ENCODE assay signal across 30 mouse cellular contexts in the genomic region with DNA sequence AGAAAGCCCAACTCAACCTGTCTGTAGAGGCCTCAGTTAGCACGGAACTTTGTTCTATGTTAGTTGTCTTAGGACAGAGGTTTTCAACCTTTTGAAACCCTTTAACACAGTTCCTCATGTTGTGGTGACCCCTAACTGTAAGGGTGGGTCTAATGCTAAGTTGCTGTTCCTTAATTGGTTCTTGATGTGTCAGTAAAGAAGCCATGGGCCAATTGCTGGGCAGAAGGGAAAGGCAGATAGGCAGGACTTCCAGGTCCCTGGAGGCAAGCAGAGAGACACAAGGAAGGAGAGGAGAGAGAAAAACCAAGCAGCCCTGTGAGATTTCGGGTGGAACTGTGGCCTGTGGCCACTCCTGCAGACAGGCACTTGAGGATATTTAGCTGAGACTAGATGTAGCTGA.
DNase-seq lines count a peak whose midpoint lies in the region; ATAC-seq and TF ChIP-seq lines count a peak whose summit lies in the region.
"Had no signal": no experiment of that assay in that cellular context is flagged by ENCODE, and none has a peak within 500 bp of the region (broad histone marks: within the 10 kb centered on the region; RNA-seq: fewer than 3 reads in every experiment).

No protein-coding gene starts in this region.

- no peak for TF ChIP-seq CTCF in lung, postnatal 0 days (IDR thresholded peaks at IDR 0.05)
- no peak for TF ChIP-seq CTCF in lung, adult 2 months (IDR thresholded peaks at IDR 0.05; ENCODE audit: insufficient read depth, low read length)
- TF ChIP-seq CTCF in heart, adult 2 months (IDR thresholded peaks at IDR 0.05), result no peak

- no peaks in the 10 kb centered on the region for H3K4me1 ChIP-seq in lung, postnatal 0 days (ENCODE audit: insufficient read depth, low read depth, low read length)
- H3K4me1 ChIP-seq in lung, adult 2 months (ENCODE audit: control insufficient read depth, insufficient read depth, low read length), result 0 out of 2 replicates have a peak, but pooled peaks cover 2% of the 10 kb centered on the region
- H3K4me1 ChIP-seq in heart, adult 2 months (ENCODE audit: control insufficient read depth, insufficient read depth, low read length), result no peaks in the 10 kb centered on the region
- H3K4me1 ChIP-seq: hindbrain, embryonic 10.5 days; hindbrain, embryonic 15.5 days; limb, embryonic 12.5 days; liver, embryonic 12.5 days; midbrain, embryonic 10.5 days had no signal

- H3K9me3 ChIP-seq in lung, postnatal 0 days (ENCODE audit: low read length), result no peaks in the 10 kb centered on the region
- H3K9me3 ChIP-seq: hindbrain, embryonic 10.5 days; hindbrain, embryonic 15.5 days; limb, embryonic 12.5 days; liver, embryonic 12.5 days; midbrain, embryonic 10.5 days had no signal

- no peak for TF ChIP-seq EP300 in lung, postnatal 0 days (IDR thresholded peaks at IDR 0.05)
- no peak for TF ChIP-seq EP300 in heart, adult 2 months (IDR thresholded peaks at IDR 0.05; ENCODE audit: insufficient read depth, low read depth, low read length)

- peak; percentile 13 for DNase-seq in lung, postnatal 0 days (ENCODE audit: low spot score)
- no peak for DNase-seq in lung, adult 2 months
- DNase-seq in 416B (ENCODE audit: low read depth) (peak; percentile 36), R1 (ENCODE audit: low read depth, low spot score) (peak; percentile 6)
- DNase-seq in heart, adult 2 months, result no peak
- DNase-seq in right cerebral cortex, postnatal 36 days (ENCODE audit: low spot score in 2 of 2), result no peak
- DNase-seq: adrenal gland, adult 8-10 months; cerebellum, adult 2 months; cerebellum, postnatal 14 days; gastrocnemius, postnatal 14 days; heart, adult 18-20 months; heart, postnatal 14 days; kidney, adult 11 months; kidney, postnatal 14 days; right cerebral cortex, adult 18-20 months; right cerebral cortex, postnatal 4 days; thymus, adult 18-20 months; thymus, postnatal 36 days had no signal

- intact Hi-C loops in heart, adult 2 months (cut with DNase I), result no loop called here

- H3K79me2 ChIP-seq in heart, adult 2 months (replicated peaks; ENCODE audit: control insufficient read depth, insufficient read depth, low read length), result no peaks in the 10 kb centered on the region

- no peaks in the 10 kb centered on the region for H3K36me3 ChIP-seq in lung, postnatal 0 days (ENCODE audit: insufficient read depth, low read length)
- H3K36me3 ChIP-seq in heart, adult 2 months (ENCODE audit: control insufficient read depth, insufficient read depth, low read length), result no peaks in the 10 kb centered on the region
- H3K36me3 ChIP-seq: hindbrain, embryonic 10.5 days; hindbrain, embryonic 15.5 days; limb, embryonic 12.5 days; liver, embryonic 12.5 days; midbrain, embryonic 10.5 days had no signal

- 75% methylated on average over 2 of the region's 2 CpGs for WGBS in lung, postnatal 0 days
- WGBS in lung, adult 2 months, result 86% methylated on average over 2 of the region's 2 CpGs
- 82% methylated on average over 2 of the region's 2 CpGs for WGBS in heart, adult 2 months

- no peak overlapping the region for H3K27ac ChIP-seq in lung, postnatal 0 days (ENCODE audit: low read length)
- no peak overlapping the region for H3K27ac ChIP-seq in heart, adult 2 months
- H3K27ac ChIP-seq: hindbrain, embryonic 10.5 days; hindbrain, embryonic 15.5 days; left cerebral cortex, adult 2 months; limb, embryonic 12.5 days; liver, embryonic 12.5 days; macrophage; midbrain, embryonic 10.5 days; stomach, postnatal 0 days had no signal

- no peak overlapping the region for H3K4me3 ChIP-seq in lung, postnatal 0 days (ENCODE audit: low read depth, low read length)
- H3K4me3 ChIP-seq in lung, adult 2 months (replicated peaks; ENCODE audit: extremely low read depth, low read depth, low read length), result no peak overlapping the region
- no peak overlapping the region for H3K4me3 ChIP-seq in heart, adult 2 months
- H3K4me3 ChIP-seq: hindbrain, embryonic 10.5 days; hindbrain, embryonic 15.5 days; left cerebral cortex, adult 2 months; limb, embryonic 12.5 days; liver, embryonic 12.5 days; midbrain, embryonic 10.5 days had no signal

- ATAC-seq in lung, postnatal 0 days, result no peak
- peak; percentile 69 for ATAC-seq in megakaryocyte progenitor cell, adult 5-6 weeks (replicated peaks; ENCODE audit: poor library complexity)
- ATAC-seq: activated CD4-positive, CD25-positive, alpha-beta regulatory T cell, adult 4 months; forebrain, embryonic 14.5 days; inflammation-experienced regulatory T-cells, adult 6 months; liver, embryonic 12.5 days had no signal

- no peak overlapping the region for H3K9ac ChIP-seq in lung, postnatal 0 days (replicated peaks; ENCODE audit: low read depth)
- no peak overlapping the region for H3K9ac ChIP-seq in heart, adult 2 months (ENCODE audit: low read depth, low read length)
- H3K9ac ChIP-seq: hindbrain, embryonic 15.5 days; limb, embryonic 12.5 days; liver, embryonic 12.5 days had no signal

- H3K4me2 ChIP-seq in lung, postnatal 0 days (replicated peaks; ENCODE audit: low read depth, low read length), result no peak overlapping the region
- H3K4me2 ChIP-seq: hindbrain, embryonic 15.5 days; limb, embryonic 12.5 days; liver, embryonic 12.5 days had no signal

- H3K27me3 ChIP-seq in lung, postnatal 0 days (replicated peaks; ENCODE audit: insufficient read depth, low read length), result no peaks in the 10 kb centered on the region
- H3K27me3 ChIP-seq in heart, adult 2 months (ENCODE audit: control insufficient read depth, insufficient read depth, low read length), result no peaks in the 10 kb centered on the region
- H3K27me3 ChIP-seq: hindbrain, embryonic 15.5 days; limb, embryonic 12.5 days; liver, embryonic 12.5 days had no signal

- no peak for TF ChIP-seq POLR2A in lung, adult 2 months (IDR thresholded peaks at IDR 0.05; ENCODE audit: borderline replicate concordance, extremely low read depth, low read depth, low read length)
- no peak for TF ChIP-seq POLR2A in heart, adult 2 months (IDR thresholded peaks at IDR 0.05; ENCODE audit: insufficient read depth, low read depth, low read length)

Comparison
In these comparisons a context has a peak if more than half of its experiments do, and no peak if none do; other contexts are left out.
1. DNase-seq: peak in lung, postnatal 0 days (single experiment), 416B (single experiment) and R1 (single experiment); none in lung, adult 2 months (single experiment), heart, adult 2 months (0 of 2) and right cerebral cortex, postnatal 36 days (0 of 2).